Mouse (Mus musculus) MN1 (cell line): Measurements from ENCODE around the gene Lgr4.

Source experiments
- DNase-seq: peaks from one replicate; pipeline ENCODE4 v3.0.0-alpha.2; 2016; ENCODE audit warnings: low spot score

Lgr4 gene

GRCm38 (mm10) chr2:110017616-110018505, 100.4 kb downstream of the Lgr4 start, which contains the start of gene Ccdc34:
TSS of gene Ccdc34 (plus strand) at chr2:110017817.
- DNase-seq = peak; percentile 97

- no peak for DNase-seq
Observed at GRCm38 (mm10) chr2:110019656-110020055, 102.2 kb downstream of the Lgr4 start.

GRCm38 (mm10) chr2:110020430-110020829, 103.0 kb downstream of the Lgr4 start:
- DNase-seq = no peak

GRCm38 (mm10) chr2:110036265-110036664, 118.8 kb downstream of the Lgr4 start:
- no peak for DNase-seq

- DNase-seq = no peak
Observed at GRCm38 (mm10) chr2:110036665-110037064, 119.2 kb downstream of the Lgr4 start.

- no peak for DNase-seq
Observed at GRCm38 (mm10) chr2:110037221-110037620, 119.8 kb downstream of the Lgr4 start.

GRCm38 (mm10) chr2:110038341-110038740, 120.9 kb downstream of the Lgr4 start:
- no peak for DNase-seq

GRCm38 (mm10) chr2:110042861-110043760, 125.7 kb downstream of the Lgr4 start:
- no peak for DNase-seq

- DNase-seq = no peak
Observed at GRCm38 (mm10) chr2:110058424-110058823, 141.0 kb downstream of the Lgr4 start.

- DNase-seq = peak; percentile 24
Observed at GRCm38 (mm10) chr2:110063131-110063530, 145.7 kb downstream of the Lgr4 start.
